Mouse (Mus musculus) embryonic fibroblast, embryonic 13.5 days (primary cell): ENCODE data around the gene Galnt6.

Experiments used
- CTCF ChIP-seq: IDR thresholded peaks from 2 replicates; pipeline ENCODE4 v1.5.1; 2011; ENCODE audit warnings: mild to moderate bottlenecking, control low read depth, low read length, moderate library complexity, borderline replicate concordance; ENCODE audit not compliant: insufficient read depth
- POLR2A ChIP-seq: IDR thresholded peaks from 2 replicates; pipeline ENCODE4 v1.6.1; 2011; ENCODE audit warnings: low read depth, mild to moderate bottlenecking, control low read depth, low read length, moderate library complexity

DNA sequence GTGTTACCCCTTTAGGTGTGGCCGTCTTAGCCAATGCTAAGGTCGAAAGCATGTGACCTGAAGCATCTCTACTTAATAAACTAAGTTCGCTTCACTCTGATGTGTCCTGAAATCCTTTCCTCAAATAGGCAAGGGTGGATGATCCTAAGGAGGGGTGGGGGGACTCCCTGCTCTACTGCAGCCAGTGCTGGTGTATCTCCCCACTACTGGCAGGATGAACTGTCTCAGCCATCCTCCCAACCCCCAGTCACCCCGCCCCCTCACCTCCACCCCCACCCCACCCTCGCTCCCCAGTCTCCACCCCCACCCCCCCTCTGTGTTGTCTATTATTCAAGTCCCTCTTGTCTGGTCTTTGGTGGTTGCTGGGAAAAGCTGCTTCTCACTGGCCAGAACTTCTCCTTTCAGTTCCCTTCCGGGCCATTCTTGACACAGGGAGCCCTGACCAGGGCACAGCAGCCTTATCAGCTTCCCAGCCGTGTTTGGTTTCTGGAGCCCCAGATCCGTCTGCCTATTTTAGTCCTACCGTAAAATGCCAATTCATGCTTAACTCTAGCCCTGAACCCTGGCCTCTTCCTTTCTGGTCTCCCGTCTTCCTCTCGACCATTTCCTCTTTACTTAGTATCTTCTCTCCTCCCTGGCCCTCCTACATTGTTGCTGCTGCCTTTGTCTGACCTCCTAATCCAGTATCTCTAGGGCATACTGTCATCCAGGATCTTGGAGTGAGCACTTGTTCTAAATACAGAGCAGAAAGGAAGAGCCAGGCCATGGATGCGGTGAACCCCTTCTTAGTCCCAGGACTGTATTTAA, 55.4 kb downstream of the Galnt6 start:
- TF ChIP-seq POLR2A = no peak
- no peak for TF ChIP-seq CTCF
